Mouse (Mus musculus): ENCODE results near the gene Usp21. TPM values are rescaled to one million over a fixed set of nuclear protein-coding genes. Genes with fewer than 3 reads are reported as not detected.
"Not testable (repeated sequence)": the region's sequence is repeated elsewhere in the genome, so short reads cannot be mapped to it uniquely, and the experiment has no call there.

Gene Usp21
- polyA plus RNA-seq, 1 experiment from 2014 or later = 74.8 TPM

DNA sequence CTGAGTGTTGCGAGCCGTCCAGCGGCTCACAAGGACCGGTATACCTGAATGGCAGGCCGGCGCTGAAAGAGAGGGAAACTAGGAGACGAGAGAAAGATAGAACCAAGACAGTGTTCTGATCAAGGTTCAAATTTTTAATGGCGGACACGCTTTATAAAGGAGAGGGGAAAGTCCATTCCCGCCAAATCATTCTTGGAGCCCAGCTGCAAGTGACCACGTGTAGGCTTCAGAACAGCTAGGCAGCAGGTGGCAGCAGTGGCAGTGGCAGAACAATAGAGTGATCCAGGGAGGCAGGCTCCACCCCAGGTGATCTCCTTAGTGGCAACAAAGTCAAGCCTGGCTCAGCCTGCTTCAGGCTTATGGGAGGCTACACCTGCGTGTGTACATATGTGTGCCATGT lies 45.8 kb downstream of the Usp21 start:
- not testable (repeated sequence) for H3K4me3 ChIP-seq; DNase-seq (ENCODE audit: low spot score); H3K9me3 ChIP-seq; H3K27ac ChIP-seq; H3K27me3 ChIP-seq (ENCODE audit: insufficient read depth, poor library complexity, severe bottlenecking)
- 85% methylated on average over 12 of the region's 12 CpGs for WGBS
- Histone ChIP-seq H3K4me1 (peaks cover 15% of the 10 kb centered on the region), H3K36me3 (peaks cover 85% of the 10 kb centered on the region)

DNA sequence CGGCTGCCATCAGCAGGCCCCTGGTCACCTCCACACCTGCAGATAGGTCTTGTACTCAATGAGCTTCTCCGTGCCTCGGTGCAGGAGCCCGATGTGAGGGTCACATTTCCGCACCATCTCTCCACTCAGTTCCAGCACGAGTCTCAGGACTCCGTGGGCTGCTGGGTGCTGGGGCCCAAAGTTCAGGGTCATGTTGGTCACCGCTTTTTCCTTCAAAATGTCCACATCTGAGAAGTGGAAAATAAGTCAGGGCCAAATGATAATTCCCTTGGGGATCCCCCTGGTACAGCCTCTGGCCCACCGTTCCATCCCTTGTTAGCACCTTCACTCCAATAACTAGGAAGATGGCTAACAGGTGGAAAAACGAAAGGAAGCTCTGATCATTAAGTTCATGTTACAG lies 46.9 kb downstream of the Usp21 start:
- Histone ChIP-seq H3K36me3 (peaks cover 95% of the 10 kb centered on the region), H3K4me1 (peaks cover 14% of the 10 kb centered on the region), H3K27me3 (ENCODE audit: insufficient read depth, poor library complexity, severe bottlenecking) (no peaks in the 10 kb centered on the region), H3K4me3 (no peak overlapping the region), H3K27ac (no peak overlapping the region), H3K9me3 (no peaks in the 10 kb centered on the region)
- DNase-seq (ENCODE audit: low spot score) = no peak
- 89% methylated on average over 10 of the region's 10 CpGs for whole genome bisulfite sequencing

DNA sequence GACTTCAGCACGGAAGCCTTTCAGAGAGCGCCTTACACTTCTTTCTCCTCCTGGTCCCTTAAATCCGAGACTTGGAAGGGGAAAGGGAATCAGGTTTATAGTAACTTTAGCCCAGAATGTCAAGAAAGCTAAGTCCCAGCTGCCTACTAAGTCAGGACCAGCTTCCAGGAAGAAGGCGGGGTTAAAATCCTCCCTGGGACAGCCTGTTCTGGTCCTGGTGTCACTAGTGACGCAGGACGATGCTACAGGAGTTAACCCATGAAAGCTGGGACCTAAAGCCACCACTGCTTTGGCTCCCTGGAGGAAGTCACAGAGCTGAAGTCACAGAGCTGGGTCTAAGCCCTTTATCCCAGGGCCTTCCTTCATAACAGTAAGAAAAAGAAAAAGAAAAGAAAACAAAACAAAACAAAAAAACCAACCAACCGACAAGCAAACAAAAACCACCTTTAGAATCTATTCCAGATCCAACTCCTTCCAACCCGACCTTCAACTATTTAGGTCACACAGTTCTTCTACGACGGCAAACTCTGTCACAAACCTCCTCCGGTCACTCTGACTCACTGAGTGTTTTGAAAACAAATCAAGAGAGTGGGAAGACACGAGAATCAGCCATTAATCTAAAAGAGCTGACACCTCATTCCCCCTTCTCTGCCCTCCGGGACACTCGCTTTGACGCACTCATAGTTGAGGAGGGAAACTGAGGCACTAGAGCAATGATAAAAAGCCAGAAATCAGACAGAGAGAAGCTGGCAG lies 47.6 kb downstream of the Usp21 start:
- Histone ChIP-seq H3K4me3 (no peak overlapping the region), H3K27ac (no peak overlapping the region), H3K4me1 (0 out of 2 replicates have a peak, but pooled peaks cover 9% of the 10 kb centered on the region), H3K9me3 (no peaks in the 10 kb centered on the region), H3K36me3 (peaks cover 96% of the 10 kb centered on the region), H3K27me3 (ENCODE audit: insufficient read depth, poor library complexity, severe bottlenecking) (no peaks in the 10 kb centered on the region)
- WGBS = 79% methylated on average over 15 of the region's 15 CpGs
- no peak for DNase-seq (ENCODE audit: low spot score)

DNA sequence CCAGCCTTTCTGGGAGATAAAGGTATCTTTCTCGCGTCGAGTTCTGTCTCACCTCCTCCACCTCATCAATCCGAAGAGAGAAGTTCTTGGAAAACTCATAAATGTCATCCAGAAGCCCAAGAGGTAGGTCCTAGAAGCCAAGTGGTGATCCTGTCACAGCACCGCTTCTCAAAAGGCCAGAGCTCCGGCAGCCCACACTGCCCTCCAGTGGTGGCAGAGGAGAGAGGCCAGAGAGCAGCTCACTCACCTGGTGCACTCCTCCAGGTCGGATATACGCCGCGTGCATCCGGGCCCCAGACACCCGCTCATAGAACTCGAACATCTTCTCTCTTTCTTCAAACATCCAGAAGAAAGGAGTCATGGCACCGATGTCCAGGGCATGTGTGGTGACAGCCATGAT lies 49.3 kb downstream of the Usp21 start:
- H3K36me3 ChIP-seq = peaks cover 98% of the 10 kb centered on the region

DNA sequence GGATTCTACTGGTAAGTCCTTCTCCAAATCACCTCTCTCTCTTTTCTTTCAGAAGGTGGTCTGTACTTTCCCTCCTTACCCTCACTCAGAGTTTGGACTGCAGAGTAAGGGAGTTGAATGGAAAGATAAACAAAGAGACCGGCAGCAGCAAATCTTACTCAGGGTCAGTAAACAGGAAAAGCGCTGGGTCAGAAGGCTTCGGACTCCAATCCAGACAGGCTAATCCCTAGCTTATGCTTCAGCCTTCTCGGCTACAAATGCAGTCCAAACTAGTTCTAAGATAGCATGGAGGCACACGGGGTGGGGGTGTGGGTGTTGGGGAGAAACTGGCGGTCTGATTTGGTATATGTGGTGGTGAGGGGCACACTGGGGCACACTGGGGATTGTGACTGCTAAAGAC lies 50.4 kb downstream of the Usp21 start:
- Histone ChIP-seq H3K4me3 (no peak overlapping the region), H3K4me1 (peaks cover 26% of the 10 kb centered on the region), H3K27me3 (ENCODE audit: insufficient read depth, poor library complexity, severe bottlenecking) (no peaks in the 10 kb centered on the region), H3K27ac (no peak overlapping the region), H3K9me3 (no peaks in the 10 kb centered on the region), H3K36me3 (peaks cover 87% of the 10 kb centered on the region)
- WGBS = 67% methylated on average over 6 of the region's 6 CpGs
- DNase-seq (ENCODE audit: low spot score) = no peak

More for the DNA sequence above, 49.3 kb downstream of the Usp21 start:
- Histone ChIP-seq H3K4me1 (peaks cover 18% of the 10 kb centered on the region), H3K27ac (no peak overlapping the region), H3K9me3 (no peaks in the 10 kb centered on the region), H3K27me3 (ENCODE audit: insufficient read depth, poor library complexity, severe bottlenecking) (no peaks in the 10 kb centered on the region), H3K4me3 (no peak overlapping the region)
- 73% methylated on average over 14 of the region's 14 CpGs for WGBS
- DNase-seq (ENCODE audit: low spot score) = no peak

DNA sequence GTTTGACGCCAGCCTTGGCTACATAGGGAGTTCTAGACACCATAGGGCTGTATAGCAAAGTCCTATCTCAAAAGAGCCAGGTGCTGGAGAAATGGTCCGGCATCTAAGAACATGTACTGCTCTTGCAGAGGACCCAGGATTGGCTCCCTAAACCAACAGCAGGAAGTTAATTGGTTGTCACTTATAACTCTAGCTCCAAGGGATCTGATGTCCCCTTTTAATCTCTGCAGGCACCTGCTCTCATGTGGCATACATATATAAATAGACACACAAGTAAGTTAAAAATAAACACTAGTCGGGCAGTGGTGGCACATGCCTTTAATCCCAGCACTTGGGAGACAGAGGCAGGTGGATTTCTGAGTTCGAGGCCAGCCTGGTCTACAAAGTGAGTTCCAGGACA lies 52.0 kb downstream of the Usp21 start:
- Histone ChIP-seq H3K4me1 (peaks cover 26% of the 10 kb centered on the region), H3K27ac (no peak overlapping the region), H3K27me3 (ENCODE audit: insufficient read depth, poor library complexity, severe bottlenecking) (no peaks in the 10 kb centered on the region), H3K36me3 (peaks cover 71% of the 10 kb centered on the region), H3K4me3 (no peak overlapping the region), H3K9me3 (no peaks in the 10 kb centered on the region)
- no peak for DNase-seq (ENCODE audit: low spot score)
- WGBS = 75% methylated on average over 4 of the region's 4 CpGs

DNA sequence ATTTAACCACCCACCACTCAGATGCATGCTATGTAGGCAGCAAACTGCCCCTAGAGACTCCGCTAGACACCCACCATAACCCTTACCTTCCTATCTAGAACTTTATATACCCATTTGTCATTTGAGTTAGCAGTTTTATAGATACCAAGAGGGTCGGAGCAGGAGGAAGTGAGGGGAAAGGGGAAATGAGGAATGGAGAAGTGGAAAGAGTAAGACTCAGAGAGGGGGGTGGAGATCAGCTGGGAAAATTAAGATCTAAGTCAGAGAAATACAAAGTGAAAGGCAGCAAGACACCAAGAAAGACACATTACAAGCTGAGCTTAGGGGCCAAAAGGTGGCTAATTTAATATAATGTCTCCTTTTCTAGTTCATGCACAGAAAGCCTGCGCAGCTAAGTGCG lies 53.3 kb downstream of the Usp21 start:
- 92% methylated on average over 4 of the region's 4 CpGs for WGBS
- Histone ChIP-seq H3K27me3 (ENCODE audit: insufficient read depth, poor library complexity, severe bottlenecking) (no peaks in the 10 kb centered on the region), H3K36me3 (peaks cover 59% of the 10 kb centered on the region), H3K27ac (no peak overlapping the region), H3K4me3 (no peak overlapping the region), H3K4me1 (peaks cover 33% of the 10 kb centered on the region), H3K9me3 (no peaks in the 10 kb centered on the region)
- no peak for DNase-seq (ENCODE audit: low spot score)

DNA sequence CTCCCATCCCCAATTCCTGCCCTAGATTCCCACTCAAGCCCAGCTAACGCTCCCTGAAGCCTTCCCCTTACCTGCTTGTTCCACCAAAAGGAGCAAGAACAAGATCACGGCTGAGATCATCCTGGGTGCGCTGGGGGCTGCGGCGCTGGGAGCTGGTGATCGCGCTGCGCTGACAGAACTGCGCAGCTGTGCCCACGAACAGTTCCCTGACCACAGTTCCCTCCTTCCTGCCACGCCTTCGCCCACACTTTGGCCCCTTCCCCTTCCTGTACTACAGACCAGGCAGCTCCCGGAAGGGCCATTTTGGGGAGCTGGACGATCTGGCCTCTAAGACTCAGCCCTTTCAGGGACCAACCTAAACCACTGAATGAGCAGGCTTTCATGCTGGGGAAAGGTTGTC lies 53.7 kb downstream of the Usp21 start, which contains the start of gene Fcer1g:
Gene Fcer1g (minus strand): TSS at position 240 of the 400 bp plus-strand sequence.
- WGBS = 88% methylated on average over 14 of the region's 14 CpGs

DNA sequence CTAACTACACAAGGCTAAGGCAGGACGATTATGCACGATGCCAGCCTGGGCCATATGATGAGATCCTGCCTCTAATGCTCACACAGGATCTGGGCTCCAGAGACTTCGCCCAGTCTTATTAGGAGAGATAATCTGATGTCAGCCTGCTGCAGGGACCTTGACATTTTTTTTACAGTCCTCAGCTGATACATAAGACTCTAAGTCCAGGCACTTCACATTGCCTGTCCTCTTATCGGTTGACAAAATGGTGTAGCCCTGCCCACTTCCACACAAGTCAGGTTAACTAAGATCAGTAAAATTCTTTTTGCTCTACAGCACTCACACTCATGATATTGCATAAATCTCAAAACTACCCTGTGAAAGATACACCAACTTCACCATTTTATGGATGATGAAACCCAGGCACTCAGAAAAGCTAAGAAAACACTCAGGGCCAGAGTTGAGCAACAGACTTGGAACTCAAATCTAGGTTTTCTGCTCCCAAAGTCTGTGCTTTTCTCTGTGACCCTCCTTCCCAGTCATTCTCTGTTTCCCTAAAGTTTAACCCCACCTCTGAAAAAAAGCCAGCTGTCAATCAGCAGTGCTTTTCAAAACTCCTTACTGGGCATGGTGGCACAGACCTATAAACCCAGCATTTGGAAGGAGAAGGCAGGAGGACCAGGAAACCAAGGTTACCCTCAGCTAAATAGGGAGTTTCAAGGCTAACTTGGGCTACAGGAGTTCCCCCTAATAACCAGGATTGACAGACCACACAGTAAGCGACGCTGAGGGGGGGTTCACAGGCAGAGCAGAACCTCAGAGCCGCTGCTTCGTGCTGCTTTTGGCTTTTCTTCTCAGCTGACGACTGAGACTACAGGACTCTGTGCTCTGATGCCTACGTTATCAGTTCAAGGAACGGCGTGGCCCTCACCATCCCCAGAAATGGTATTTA lies 54.7 kb downstream of the Usp21 start:
- peaks cover 33% of the 10 kb centered on the region for H3K4me1 ChIP-seq
- no peaks in the 10 kb centered on the region for H3K27me3 ChIP-seq (ENCODE audit: insufficient read depth, poor library complexity, severe bottlenecking)
- peak overlapping the region; percentile 6; the same call in 1 of the 2 replicates for H3K27ac ChIP-seq
- H3K36me3 ChIP-seq = peaks cover 44% of the 10 kb centered on the region
- no peak for DNase-seq (ENCODE audit: low spot score)
- H3K4me3 ChIP-seq = no peak overlapping the region
- no peaks in the 10 kb centered on the region for H3K9me3 ChIP-seq
- 58% methylated on average over 12 of the region's 12 CpGs for WGBS

More for the DNA sequence above, 53.7 kb downstream of the Usp21 start, which contains the start of gene Fcer1g:
- DNase-seq (ENCODE audit: low spot score) = no peak
- Histone ChIP-seq H3K4me1 (peaks cover 33% of the 10 kb centered on the region), H3K36me3 (peaks cover 55% of the 10 kb centered on the region), H3K4me3 (no peak within 1 kb of the TSS), H3K27ac (peak within 1 kb of the TSS; percentile 6; the same call in 1 of the 2 replicates), H3K27me3 (ENCODE audit: insufficient read depth, poor library complexity, severe bottlenecking) (no peaks in the 10 kb centered on the region), H3K9me3 (no peaks in the 10 kb centered on the region)

DNA sequence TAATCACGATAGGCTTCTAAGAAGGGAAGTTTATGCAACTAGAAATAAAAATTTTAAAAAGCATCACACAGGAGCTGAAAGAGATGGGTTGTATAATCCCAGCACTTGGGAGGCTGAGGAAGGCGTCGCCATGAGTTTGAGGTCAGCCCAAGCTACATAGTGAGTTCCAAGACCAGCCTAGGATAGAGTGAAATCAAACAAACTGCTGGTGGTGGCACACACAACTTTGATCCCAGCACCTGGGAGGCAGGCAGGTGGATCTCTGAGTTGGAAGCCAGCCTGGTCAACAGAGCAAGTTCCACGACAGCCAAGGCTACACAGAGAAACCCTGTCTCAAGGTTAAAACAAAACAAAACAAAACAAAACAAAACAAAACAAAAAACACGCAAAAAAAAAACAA lies 55.4 kb downstream of the Usp21 start:
- WGBS = 83% methylated on average over 5 of the region's 5 CpGs
- no peaks in the 10 kb centered on the region for H3K27me3 ChIP-seq (ENCODE audit: insufficient read depth, poor library complexity, severe bottlenecking)
- no peaks in the 10 kb centered on the region for H3K9me3 ChIP-seq
- H3K4me3 ChIP-seq = no peak overlapping the region
- DNase-seq (ENCODE audit: low spot score) = no peak
- no peak overlapping the region for H3K27ac ChIP-seq
- H3K36me3 ChIP-seq = peaks cover 37% of the 10 kb centered on the region
- H3K4me1 ChIP-seq = peaks cover 33% of the 10 kb centered on the region

All from heart, embryonic 10.5 days (tissue).